Mouse (Mus musculus): Measurements from ENCODE around the gene Slc52a3.

DNA sequence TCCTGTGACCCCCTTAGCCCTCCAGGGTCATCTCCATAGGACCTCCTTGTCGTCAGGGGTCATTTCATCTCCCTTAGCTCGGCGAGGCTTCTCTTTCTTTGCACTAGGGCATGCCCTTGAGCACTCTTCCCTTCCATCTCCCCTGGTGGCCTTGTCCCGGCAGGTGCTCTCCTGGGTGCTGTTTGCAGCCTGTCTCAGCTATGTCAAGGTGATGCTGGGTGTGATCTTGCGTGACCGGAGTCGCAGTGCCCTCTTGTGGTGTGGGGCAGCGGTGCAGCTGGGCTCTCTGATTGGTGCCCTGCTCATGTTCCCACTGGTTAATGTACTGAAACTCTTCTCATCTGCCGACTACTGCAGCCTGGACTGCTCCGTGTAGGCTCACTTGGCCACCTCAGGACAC is 11.5 kb downstream of the Slc52a3 start:
- TF ChIP-seq CTCF (IDR thresholded peaks at IDR 0.05; ENCODE audit: low read depth, low read length), result peak; percentile 48
- TF ChIP-seq POLR2A (IDR thresholded peaks at IDR 0.05; ENCODE audit: borderline replicate concordance, low read depth, low read length), result no peak

Data from bone marrow macrophage, adult 2 months (primary cell).